Mouse (Mus musculus): ENCODE results near the gene D17H6S53E.

- TF ChIP-seq POLR2A (IDR thresholded peaks at IDR 0.05; ENCODE audit: control insufficient read depth, low read depth, low read length) (no peak), CTCF (IDR thresholded peaks at IDR 0.05; ENCODE audit: control insufficient read depth, insufficient read depth, insufficient replicate concordance, low read depth, low read length) (no peak)
These were observed 35.9 kb downstream of the D17H6S53E start for GRCm38 (mm10) chr17:35162121-35162520.

Data from testis, adult 2 months (tissue).